Mouse (Mus musculus) cerebellum, adult 2 months (tissue): ENCODE measurements at regions not wholly inside any gene's neighbourhood (a gene's known extent, or its start where the extent isn't known, plus 50 kb on each side); places are given as distances from the start of the nearest gene placed in this dataset.
"Not testable (repeated sequence)": the region's sequence is repeated elsewhere in the genome, so short reads cannot be mapped to it uniquely, and the experiment has no call there.

ENCODE experiments used
- CTCF ChIP-seq: fragments of 200-500 bp; IDR thresholded peaks from 2 replicates; pipeline ENCODE4 v1.5.1; 2011; ENCODE audit warnings: low read depth, mild to moderate bottlenecking, control low read depth, low read length, moderate library complexity, borderline replicate concordance; ENCODE audit not compliant: insufficient read depth
- POLR2A ChIP-seq: fragments of 200-500 bp; IDR thresholded peaks from 2 replicates; pipeline ENCODE4 v1.6.1; 2011; ENCODE audit warnings: low read length, control low read depth, borderline replicate concordance; ENCODE audit not compliant: insufficient read depth

GRCm38 (mm10) chr14:19178060-19178459 is 240.7 kb downstream of the Gm21738 start:
- not testable (repeated sequence) for TF ChIP-seq CTCF, POLR2A
